Mouse (Mus musculus) heart, embryonic 12.5 days (tissue): ENCODE results near the gene 1110008L16Rik. TPM values are rescaled to one million over a fixed set of nuclear protein-coding genes. Genes with fewer than 3 reads are reported as not detected.
A peak's percentile ranks its signal among the peaks of the same experiment; 100 is the strongest.

ENCODE experiments used
- ATAC-seq: fragments of 200-750 bp; cut with Nextera tagmentation; 2 replicates; pipeline ENCODE4 v1.8.0; 2017; ENCODE audit warnings: moderate TSS enrichment, moderate library complexity; ENCODE audit not compliant: insufficient number of reproducible peaks, low FRiP score
- H3K27ac ChIP-seq: fragments of 300-500 bp; sonication (generic); 2 replicates; pipeline ENCODE4 v1.5.1; 2016; ENCODE audit warnings: mild to moderate bottlenecking, moderate library complexity; ENCODE audit not compliant: poor library complexity, severe bottlenecking
- H3K27me3 ChIP-seq: fragments of 300-500 bp; sonication (generic); replicated peaks from 2 replicates; pipeline ENCODE4 v1.6.1; 2016; ENCODE audit warnings: mild to moderate bottlenecking, moderate library complexity
- H3K36me3 ChIP-seq: fragments of 300-500 bp; sonication (generic); 2 replicates; pipeline ENCODE4 v1.6.1; 2016; ENCODE audit warnings: mild to moderate bottlenecking, moderate library complexity
- H3K4me1 ChIP-seq: fragments of 300-500 bp; sonication (generic); replicated peaks from 2 replicates; pipeline ENCODE4 v1.6.1; 2016; ENCODE audit warnings: mild to moderate bottlenecking
- H3K4me2 ChIP-seq: fragments of 300-500 bp; sonication (generic); 2 replicates; pipeline ENCODE4 v1.6.1; 2016; ENCODE audit warnings: mild to moderate bottlenecking, moderate library complexity
- H3K4me3 ChIP-seq: fragments of 300-500 bp; sonication (generic); 2 replicates; pipeline ENCODE4 v1.5.1; 2016; ENCODE audit warnings: mild to moderate bottlenecking
- H3K9ac ChIP-seq: fragments of 300-500 bp; sonication (generic); 2 replicates; pipeline ENCODE4 v1.6.1; 2016; ENCODE audit warnings: mild to moderate bottlenecking, moderate library complexity
- H3K9me3 ChIP-seq: fragments of 300-500 bp; sonication (generic); replicated peaks from 2 replicates; pipeline ENCODE4 v1.6.1; 2016; ENCODE audit warnings: mild to moderate bottlenecking, moderate library complexity
- WGBS: fragments of 180-500 bp; shearing (Covaris S2); methylation state at CpG from one replicate; pipeline ENCODE4 v1.1.7; 2016; 5-methylcytosine and 5-hydroxymethylcytosine counted together
- polyA plus RNA-seq: library from polyadenylated mRNA; unstranded; fragments of >200 nt; fragmentation: Nextera tagmentation; extraction: Ambion mirVana; gene quantifications from 2 replicates; pipeline ENCODE4 v1.2.1, GENCODE M21; 2016

1110008L16Rik gene
- polyA plus RNA-seq, 1 experiment from 2014 or later, result 12.2 TPM

- Histone ChIP-seq H3K9ac (no peak overlapping the region), H3K4me2 (no peak overlapping the region), H3K4me3 (no peak overlapping the region), H3K27me3 (no peaks in the 10 kb centered on the region), H3K36me3 (0 out of 2 replicates have a peak, but pooled peaks cover 3% of the 10 kb centered on the region), H3K4me1 (peaks cover 15% of the 10 kb centered on the region), H3K9me3 (no peaks in the 10 kb centered on the region), H3K27ac (no peak overlapping the region)
- WGBS, result 93% methylated on average over 4 of the region's 4 CpGs
- no peak for ATAC-seq
These were observed 97.2 kb downstream of the 1110008L16Rik start for GRCm38 (mm10) chr12:55396536-55396935.

GRCm38 (mm10) chr12:55397544-55398239 is 98.3 kb downstream of the 1110008L16Rik start:
- Histone ChIP-seq H3K4me3 (peak overlapping the region; percentile 93), H3K27ac (peak overlapping the region; percentile 89), H3K4me2 (peak overlapping the region; percentile 83), H3K9ac (peak overlapping the region; percentile 94), H3K27me3 (no peaks in the 10 kb centered on the region), H3K4me1 (peaks cover 15% of the 10 kb centered on the region), H3K36me3 (peaks cover 9% of the 10 kb centered on the region), H3K9me3 (no peaks in the 10 kb centered on the region)
- 55% methylated on average over 9 of the region's 9 CpGs for WGBS
- no peak for ATAC-seq

- peaks cover 15% of the 10 kb centered on the region for H3K4me1 ChIP-seq
- no peaks in the 10 kb centered on the region for H3K27me3 ChIP-seq
- H3K4me3 ChIP-seq, result peak overlapping the region; percentile 93
- H3K27ac ChIP-seq, result peak overlapping the region; percentile 89
- no peaks in the 10 kb centered on the region for H3K9me3 ChIP-seq
- peak overlapping the region; percentile 83 for H3K4me2 ChIP-seq
- peak; percentile 99 for ATAC-seq
- WGBS, result under 1% methylated on average over 51 of the region's 51 CpGs
- H3K36me3 ChIP-seq, result peaks cover 16% of the 10 kb centered on the region
- H3K9ac ChIP-seq, result peak overlapping the region; percentile 94
These were observed 99.1 kb downstream of the 1110008L16Rik start for GRCm38 (mm10) chr12:55398240-55399127.

- no peaks in the 10 kb centered on the region for H3K9me3 ChIP-seq
- H3K27ac ChIP-seq, result peak overlapping the region; percentile 89
- peak overlapping the region; percentile 83 for H3K4me2 ChIP-seq
- H3K4me1 ChIP-seq, result peaks cover 15% of the 10 kb centered on the region
- peaks cover 19% of the 10 kb centered on the region for H3K36me3 ChIP-seq
- 1% methylated on average over 20 of the region's 20 CpGs for WGBS
- H3K27me3 ChIP-seq, result no peaks in the 10 kb centered on the region
- peak overlapping the region; percentile 93 for H3K4me3 ChIP-seq
- ATAC-seq, result peak; percentile 40
- peak overlapping the region; percentile 94 for H3K9ac ChIP-seq
These were observed 99.8 kb downstream of the 1110008L16Rik start for GRCm38 (mm10) chr12:55399128-55399677.

GRCm38 (mm10) chr12:55407888-55408287 is 108.5 kb downstream of the 1110008L16Rik start:
- Histone ChIP-seq H3K36me3 (peaks cover 55% of the 10 kb centered on the region), H3K27ac (no peak overlapping the region), H3K4me2 (no peak overlapping the region), H3K27me3 (no peaks in the 10 kb centered on the region), H3K4me3 (no peak overlapping the region), H3K4me1 (peaks cover 10% of the 10 kb centered on the region), H3K9ac (no peak overlapping the region), H3K9me3 (no peaks in the 10 kb centered on the region)
- 25% methylated on average over 5 of the region's 5 CpGs for WGBS
- no peak for ATAC-seq

GRCm38 (mm10) chr12:55415255-55415654 is 115.9 kb downstream of the 1110008L16Rik start:
- H3K27me3 ChIP-seq, result no peaks in the 10 kb centered on the region

GRCm38 (mm10) chr12:55415762-55416161 is 116.4 kb downstream of the 1110008L16Rik start:
- peaks cover 78% of the 10 kb centered on the region for H3K36me3 ChIP-seq
- no peak overlapping the region for H3K4me3 ChIP-seq
- H3K4me2 ChIP-seq, result no peak overlapping the region
- H3K4me1 ChIP-seq, result no peaks in the 10 kb centered on the region
- no peak for ATAC-seq
- 82% methylated on average over 1 of the region's 1 CpGs for WGBS
- no peak overlapping the region for H3K9ac ChIP-seq
- no peaks in the 10 kb centered on the region for H3K27me3 ChIP-seq
- no peak overlapping the region for H3K27ac ChIP-seq
- H3K9me3 ChIP-seq, result no peaks in the 10 kb centered on the region

More at GRCm38 (mm10) chr12:55415255-55415654, 115.9 kb downstream of the 1110008L16Rik start:
- Histone ChIP-seq H3K4me3 (no peak overlapping the region), H3K27ac (no peak overlapping the region), H3K9me3 (no peaks in the 10 kb centered on the region), H3K36me3 (peaks cover 77% of the 10 kb centered on the region), H3K4me2 (no peak overlapping the region), H3K9ac (no peak overlapping the region), H3K4me1 (no peaks in the 10 kb centered on the region)
- 90% methylated on average over 5 of the region's 5 CpGs for WGBS
- no peak for ATAC-seq

- 90% methylated on average over 24 of the region's 24 CpGs for WGBS
- H3K36me3 ChIP-seq, result peaks cover 44% of the 10 kb centered on the region
These were observed 120.8 kb downstream of the 1110008L16Rik start for GRCm38 (mm10) chr12:55420220-55420619.

GRCm38 (mm10) chr12:55422057-55422456 is 122.7 kb downstream of the 1110008L16Rik start:
- Histone ChIP-seq H3K27me3 (no peaks in the 10 kb centered on the region), H3K4me1 (peaks cover 10% of the 10 kb centered on the region), H3K27ac (no peak overlapping the region), H3K4me3 (no peak overlapping the region), H3K9ac (no peak overlapping the region), H3K9me3 (no peaks in the 10 kb centered on the region), H3K36me3 (peaks cover 28% of the 10 kb centered on the region), H3K4me2 (no peak overlapping the region)
- 28% methylated on average over 3 of the region's 3 CpGs for WGBS
- ATAC-seq, result no peak

More at GRCm38 (mm10) chr12:55420220-55420619, 120.8 kb downstream of the 1110008L16Rik start:
- peaks cover 10% of the 10 kb centered on the region for H3K4me1 ChIP-seq
- no peaks in the 10 kb centered on the region for H3K27me3 ChIP-seq
- H3K9ac ChIP-seq, result no peak overlapping the region
- no peaks in the 10 kb centered on the region for H3K9me3 ChIP-seq
- no peak overlapping the region for H3K27ac ChIP-seq
- no peak for ATAC-seq
- H3K4me2 ChIP-seq, result no peak overlapping the region
- no peak overlapping the region for H3K4me3 ChIP-seq

GRCm38 (mm10) chr12:55426300-55426699 is 126.9 kb downstream of the 1110008L16Rik start:
- Histone ChIP-seq H3K9ac (no peak overlapping the region), H3K27me3 (no peaks in the 10 kb centered on the region), H3K4me3 (no peak overlapping the region), H3K4me2 (no peak overlapping the region), H3K9me3 (no peaks in the 10 kb centered on the region), H3K4me1 (peaks cover 9% of the 10 kb centered on the region), H3K36me3 (no peaks in the 10 kb centered on the region), H3K27ac (no peak overlapping the region)
- no peak for ATAC-seq
- 84% methylated on average over 7 of the region's 7 CpGs for WGBS

GRCm38 (mm10) chr12:55429201-55429600 is 129.8 kb downstream of the 1110008L16Rik start:
- Histone ChIP-seq H3K27ac (no peak overlapping the region), H3K9me3 (peaks cover 4% of the 10 kb centered on the region; the same call in 1 of the 2 replicates), H3K4me3 (no peak overlapping the region), H3K9ac (no peak overlapping the region), H3K4me1 (peaks cover 9% of the 10 kb centered on the region), H3K27me3 (no peaks in the 10 kb centered on the region), H3K4me2 (no peak overlapping the region), H3K36me3 (no peaks in the 10 kb centered on the region)
- ATAC-seq, result no peak
- 79% methylated on average over 8 of the region's 8 CpGs for WGBS
